Mouse (Mus musculus) myocyte (in vitro differentiated cells): ENCODE results near the gene Ostc.

ENCODE experiments used
- CEBPB ChIP-seq: IDR thresholded peaks from 2 replicates; pipeline ENCODE4 v1.6.1; 2011; ENCODE audit warnings: mild to moderate bottlenecking, moderate library complexity; ENCODE audit not compliant: poor library complexity, insufficient read depth, severe bottlenecking
- E2F4 ChIP-seq: IDR thresholded peaks from one replicate; pipeline ENCODE4 v1.6.1; 2011; ENCODE audit warnings: mild to moderate bottlenecking, control low read depth, moderate library complexity; ENCODE audit not compliant: insufficient read depth
- MAX ChIP-seq: IDR thresholded peaks from one replicate; pipeline ENCODE4 v1.6.1; 2011; ENCODE audit warnings: low read depth, mild to moderate bottlenecking, control low read depth
- MYOG ChIP-seq, 3 experiments: IDR thresholded peaks; one replicate each; pipeline ENCODE4 v1.6.1; 2011; ENCODE audit warnings: control low read depth in 2 of 3, low read depth in 2 of 3, mild to moderate bottlenecking in 2 of 3; ENCODE audit not compliant: insufficient read length in 2 of 3, control insufficient read depth in 1 of 3, insufficient read depth in 1 of 3
- POLR2A ChIP-seq: IDR thresholded peaks from one replicate; pipeline ENCODE4 v1.6.1; 2011; ENCODE audit warnings: low read depth, mild to moderate bottlenecking, control low read depth, moderate library complexity; ENCODE audit not compliant: insufficient read length
- POLR2AphosphoS2 ChIP-seq: IDR thresholded peaks from one replicate; pipeline ENCODE4 v1.6.1; 2011; ENCODE audit warnings: low read depth, control low read depth; ENCODE audit not compliant: insufficient read length
- REST ChIP-seq: IDR thresholded peaks from one replicate; pipeline ENCODE4 v1.6.1; 2011; ENCODE audit warnings: mild to moderate bottlenecking, control low read depth, moderate library complexity; ENCODE audit not compliant: insufficient read depth, insufficient read length
- SRF ChIP-seq: IDR thresholded peaks from one replicate; pipeline ENCODE4 v1.6.1; 2011; ENCODE audit warnings: low read depth; ENCODE audit not compliant: control insufficient read depth, insufficient read length
- TCF12 ChIP-seq: IDR thresholded peaks from one replicate; pipeline ENCODE4 v1.6.1; 2011; ENCODE audit warnings: mild to moderate bottlenecking, control low read depth; ENCODE audit not compliant: poor library complexity, insufficient read depth, severe bottlenecking
- USF1 ChIP-seq: IDR thresholded peaks from one replicate; pipeline ENCODE4 v1.6.1; 2011; ENCODE audit warnings: low read depth, mild to moderate bottlenecking, control low read depth, moderate library complexity

DNA sequence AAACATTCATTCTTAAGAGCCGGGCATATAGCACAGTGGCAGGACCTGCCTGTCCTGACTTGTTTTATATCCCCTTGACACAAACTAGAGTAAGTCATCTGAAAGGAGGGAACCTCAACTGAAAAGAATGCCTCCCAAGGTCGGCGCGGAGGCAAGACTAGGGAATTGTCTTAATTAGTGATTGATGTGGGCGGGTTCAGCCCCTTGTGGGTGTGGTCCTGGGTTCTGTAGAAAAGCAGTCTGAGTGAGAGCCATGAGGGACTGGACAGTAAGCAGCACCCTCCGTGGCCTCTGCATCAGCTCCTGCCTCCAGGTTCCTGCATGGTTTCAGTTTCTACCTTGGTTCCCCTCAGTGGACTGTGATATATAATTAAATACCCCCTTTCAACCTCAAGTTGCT is 7.0 kb downstream of the Ostc start:
- TF ChIP-seq USF1 (no peak), E2F4 (no peak), POLR2A (no peak), SRF (no peak), TCF12 (no peak), MAX (no peak), CEBPB (no peak), POLR2AphosphoS2 (no peak), MYOG (IDR thresholded peaks at IDR 0.05; ENCODE audit: control insufficient read depth in 1 of 3, insufficient read depth in 1 of 3, insufficient read length in 2 of 3, low read depth in 2 of 3) (no peak), REST (no peak)
